Mouse (Mus musculus) NIH3T3 (cell line): ENCODE results near the gene Dync2li1.

Source experiments
- DNase-seq: peaks from one replicate; pipeline ENCODE4 v3.0.0-alpha.2; 2012; ENCODE audit warnings: low read depth

Gene Dync2li1

GRCm38 (mm10) chr17:84685286-84685685 is 59.0 kb downstream of the Dync2li1 start:
- peak; percentile 36 for DNase-seq

- DNase-seq, result no peak
These were observed 61.7 kb downstream of the Dync2li1 start for GRCm38 (mm10) chr17:84687994-84688393.

- no peak for DNase-seq
These were observed 62.5 kb downstream of the Dync2li1 start for GRCm38 (mm10) chr17:84688834-84689233.

- no peak for DNase-seq
These were observed 63.0 kb downstream of the Dync2li1 start for GRCm38 (mm10) chr17:84689316-84689715.

- DNase-seq, result no peak
These were observed 63.8 kb downstream of the Dync2li1 start for GRCm38 (mm10) chr17:84690111-84690510.

GRCm38 (mm10) chr17:84693741-84694140 is 67.4 kb downstream of the Dync2li1 start:
- DNase-seq, result no peak

- no peak for DNase-seq
These were observed 70.2 kb downstream of the Dync2li1 start for GRCm38 (mm10) chr17:84696537-84696936.

- DNase-seq, result peak; percentile 72
These were observed 72.4 kb downstream of the Dync2li1 start for GRCm38 (mm10) chr17:84698727-84699126.
